Mouse (Mus musculus): ENCODE results near the gene Pold4.
A peak's percentile ranks its signal among the peaks of the same experiment; 100 is the strongest.
"Not testable (repeated sequence)": the region's sequence is repeated elsewhere in the genome, so short reads cannot be mapped to it uniquely, and the experiment has no call there.

Gene Pold4

GRCm38 (mm10) chr19:4229451-4230076, 2.1 kb upstream of the Pold4 start:
- DNase-seq, result no peak

GRCm38 (mm10) chr19:4230415-4230814, 1.3 kb upstream of the Pold4 start:
- peak; percentile 36 to 43 for DNase-seq

GRCm38 (mm10) chr19:4232186-4232572, 480 bp downstream of the Pold4 start:
- DNase-seq, result no peak

- DNase-seq, result no peak
Observed at GRCm38 (mm10) chr19:4232651-4233050, 952 bp downstream of the Pold4 start.

- DNase-seq, result no peak
Observed at GRCm38 (mm10) chr19:4234548-4234947, 2.8 kb downstream of the Pold4 start.

- no peak for DNase-seq
Observed at GRCm38 (mm10) chr19:4240247-4240668, 8.6 kb downstream of the Pold4 start.

GRCm38 (mm10) chr19:4242416-4242815, 10.7 kb downstream of the Pold4 start:
- peak in 1 of 2 experiments; percentile 22 for DNase-seq

GRCm38 (mm10) chr19:4244775-4245174, 13.1 kb downstream of the Pold4 start:
- DNase-seq, result no peak

- peak in 1 of 2 experiments; percentile 43 for DNase-seq
Observed at GRCm38 (mm10) chr19:4247010-4247409, 15.3 kb downstream of the Pold4 start.

- not testable (repeated sequence) for DNase-seq
Observed at GRCm38 (mm10) chr19:4248683-4249082, 17.0 kb downstream of the Pold4 start.

- peak in 1 of 2 experiments; percentile 13 for DNase-seq
Observed at GRCm38 (mm10) chr19:4254230-4254629, 22.5 kb downstream of the Pold4 start.

- DNase-seq, result peak; percentile 35 to 39
Observed at GRCm38 (mm10) chr19:4255583-4256162, 24.0 kb downstream of the Pold4 start.

- peak; percentile 90 to 91 for DNase-seq
Observed at GRCm38 (mm10) chr19:4257216-4257896, 25.7 kb downstream of the Pold4 start.

- DNase-seq, result no peak
Observed at GRCm38 (mm10) chr19:4257897-4258252, 26.2 kb downstream of the Pold4 start.

GRCm38 (mm10) chr19:4261038-4261698, 29.5 kb downstream of the Pold4 start:
- DNase-seq, result peak; percentile 49 to 55

- no peak for DNase-seq
Observed at GRCm38 (mm10) chr19:4262756-4263155, 31.1 kb downstream of the Pold4 start.

- no peak for DNase-seq
Observed at GRCm38 (mm10) chr19:4263702-4264101, 32.0 kb downstream of the Pold4 start.

GRCm38 (mm10) chr19:4264171-4264780, 32.6 kb downstream of the Pold4 start:
- no peak for DNase-seq

GRCm38 (mm10) chr19:4265956-4266355, 34.3 kb downstream of the Pold4 start:
- peak; percentile 24 to 31 for DNase-seq

- peak; percentile 81 to 84 for DNase-seq
Observed at GRCm38 (mm10) chr19:4268566-4269361, 37.1 kb downstream of the Pold4 start, which contains the start of gene Ssh3. Gene Ssh3, minus strand, starts transcription at chr19:4269180.

- DNase-seq, result no peak
Observed at GRCm38 (mm10) chr19:4270187-4270586, 38.5 kb downstream of the Pold4 start.

- no peak for DNase-seq
Observed at GRCm38 (mm10) chr19:4270972-4271371, 39.3 kb downstream of the Pold4 start.

Measured in B cell, adult 2 months (primary cell).